Mouse (Mus musculus) adrenal gland, adult 2 months (tissue): ENCODE measurements around the gene Ldb1. TPM values are rescaled to one million over a fixed set of nuclear protein-coding genes. Genes with fewer than 3 reads are reported as not detected.
"Not testable (repeated sequence)": the region's sequence is repeated elsewhere in the genome, so short reads cannot be mapped to it uniquely, and the experiment has no call there.

Experiments
- DNase-seq: peaks from one replicate; pipeline ENCODE4 v3.0.0; 2021
- polyA plus RNA-seq: library from polyadenylated mRNA; depleted of rRNA; stranded (reverse); fragments of >200 nt; gene quantifications from 2 replicates; pipeline ENCODE4 v1.2.3, GENCODE M21; 2012
- total RNA-seq, 2 experiments: library from RNA; stranded (reverse); gene quantifications; 2 replicates each; pipeline ENCODE4 v1.2.3; 2021

Gene Ldb1
- total and polyA plus RNA-seq, 3 experiments = 58.2 to 99.3 (median 67.1) TPM

GRCm38 (mm10) chr19:46028747-46029320 lies 16.2 kb downstream of the Ldb1 start:
- no peak for DNase-seq

- no peak for DNase-seq
Measured at GRCm38 (mm10) chr19:46026567-46026966, 18.4 kb downstream of the Ldb1 start.

- DNase-seq = no peak
Measured at GRCm38 (mm10) chr19:46024959-46025358, 20.1 kb downstream of the Ldb1 start.

GRCm38 (mm10) chr19:46016023-46016422 lies 29.0 kb downstream of the Ldb1 start:
- no peak for DNase-seq

GRCm38 (mm10) chr19:46014572-46015178 lies 30.3 kb downstream of the Ldb1 start:
- DNase-seq = peak; percentile 90

- DNase-seq = no peak
Measured at GRCm38 (mm10) chr19:46005680-46006079, 39.3 kb downstream of the Ldb1 start.

GRCm38 (mm10) chr19:46004814-46005466 lies 40.1 kb downstream of the Ldb1 start:
- DNase-seq = no peak

- peak; percentile 97 for DNase-seq
Measured at GRCm38 (mm10) chr19:46003371-46004226, 41.4 kb downstream of the Ldb1 start, which contains the start of gene Hps6. Gene Hps6, plus strand, starts transcription at chr19:46003508.

GRCm38 (mm10) chr19:46002279-46002678 lies 42.7 kb downstream of the Ldb1 start:
- DNase-seq = no peak

GRCm38 (mm10) chr19:45999378-45999777 lies 45.6 kb downstream of the Ldb1 start:
- DNase-seq = no peak

GRCm38 (mm10) chr19:45998694-45999217 lies 46.3 kb downstream of the Ldb1 start:
- DNase-seq = no peak

- peak; percentile 96 for DNase-seq
Measured at GRCm38 (mm10) chr19:45997785-45998693, 47.0 kb downstream of the Ldb1 start, which contains the start of gene Armh3. Gene Armh3, minus strand, starts transcription at chr19:45998488.

GRCm38 (mm10) chr19:45997365-45997764 lies 47.6 kb downstream of the Ldb1 start:
- no peak for DNase-seq

GRCm38 (mm10) chr19:45993981-45994737 lies 50.9 kb downstream of the Ldb1 start:
- no peak for DNase-seq

- not testable (repeated sequence) for DNase-seq
Measured at GRCm38 (mm10) chr19:45993441-45993840, 51.6 kb downstream of the Ldb1 start.

- no peak for DNase-seq
Measured at GRCm38 (mm10) chr19:45991171-45991570, 53.8 kb downstream of the Ldb1 start.

- DNase-seq = no peak
Measured at GRCm38 (mm10) chr19:45988238-45988637, 56.8 kb downstream of the Ldb1 start.

- no peak for DNase-seq
Measured at GRCm38 (mm10) chr19:45984379-45984778, 60.6 kb downstream of the Ldb1 start.
